Mouse (Mus musculus) cortical plate, adult 2 months (tissue): ENCODE data around the gene Gm36210.

Source experiments
- CTCF ChIP-seq: fragments of 200-500 bp; IDR thresholded peaks from 2 replicates; pipeline ENCODE4 v1.5.1; 2011; ENCODE audit warnings: mild to moderate bottlenecking, control low read depth, low read length; ENCODE audit not compliant: insufficient read depth; ENCODE audit errors: extremely low read depth
- POLR2A ChIP-seq: fragments of 200-500 bp; IDR thresholded peaks from 2 replicates; pipeline ENCODE4 v1.6.1; 2011; ENCODE audit warnings: mild to moderate bottlenecking, low read length, control low read depth; ENCODE audit not compliant: insufficient read depth; ENCODE audit errors: extremely low read depth

- TF ChIP-seq POLR2A (no peak), CTCF (no peak)
Observed at GRCm38 (mm10) chr7:4926849-4927248, 20.5 kb upstream of the Gm36210 start.
